Mouse (Mus musculus): Measurements from ENCODE around the gene Adgrb2. TPM values are rescaled to one million over a fixed set of nuclear protein-coding genes. Genes with fewer than 3 reads are reported as not detected.

Gene Adgrb2
- total and polyA plus RNA-seq, 3 experiments: 0.08 TPM; not detected in 2

- TF ChIP-seq MAX (IDR thresholded peaks at IDR 0.05; ENCODE audit: low read length): no peak
- no peak for TF ChIP-seq NRF1 (IDR thresholded peaks at IDR 0.05; ENCODE audit: low read depth, low read length)
- no peak for TF ChIP-seq CHD1 (IDR thresholded peaks at IDR 0.05; ENCODE audit: low read depth, low read length)
- no peak for TF ChIP-seq GABPA (IDR thresholded peaks at IDR 0.05; ENCODE audit: insufficient replicate concordance, low read depth, low read length)
- TF ChIP-seq PAX5 (IDR thresholded peaks at IDR 0.05; ENCODE audit: low read length): no peak
- TF ChIP-seq HCFC1 (IDR thresholded peaks at IDR 0.05; ENCODE audit: low read depth, low read length): no peak
- no peak for TF ChIP-seq MAZ (IDR thresholded peaks at IDR 0.05; ENCODE audit: low read depth, low read length)
- TF ChIP-seq IRF4 (IDR thresholded peaks at IDR 0.05; ENCODE audit: low read depth, low read length): no peak
- TF ChIP-seq NELFE (IDR thresholded peaks at IDR 0.05; ENCODE audit: low read depth, low read length): peak; percentile 50; the same call in 1 of the 2 replicates
- TF ChIP-seq ZMIZ1 (IDR thresholded peaks at IDR 0.05; ENCODE audit: low read depth, low read length): no peak
- TF ChIP-seq BHLHE40 (IDR thresholded peaks at IDR 0.05; ENCODE audit: low read depth, low read length): no peak
- no peak for TF ChIP-seq UBTF (IDR thresholded peaks at IDR 0.05; ENCODE audit: low read depth, low read length)
- no peak for TF ChIP-seq MEF2A (IDR thresholded peaks at IDR 0.05; ENCODE audit: borderline replicate concordance, low read depth, low read length)
- TF ChIP-seq USF2 (conservative IDR thresholded peaks at IDR 0.05; ENCODE audit: low read depth, low read length): no peak
- TF ChIP-seq E2F4 (IDR thresholded peaks at IDR 0.05; ENCODE audit: insufficient replicate concordance, low read depth, low read length): no peak
- TF ChIP-seq RCOR1 (conservative IDR thresholded peaks at IDR 0.05; ENCODE audit: low read depth, low read length): no peak
These were observed 82.1 kb downstream of the Adgrb2 start (continued) for GRCm38 (mm10) chr4:130066816-130067215.

GRCm38 (mm10) chr4:130070523-130070922, 85.9 kb downstream of the Adgrb2 start:
- Histone ChIP-seq H3K36me3 (replicated peaks in 1 of 2; ENCODE audit: control insufficient read depth in 1 of 2, insufficient read depth in 1 of 2, low read length in 1 of 2) (no peaks in the 10 kb centered on the region), H3K9ac (ENCODE audit: insufficient read depth, low read depth) (no peak overlapping the region), H3K4me1 (ENCODE audit: control insufficient read depth in 1 of 2, insufficient read depth in 2 of 2) (no peaks in the 10 kb centered on the region), H3K79me2 (replicated peaks; ENCODE audit: control insufficient read depth, extremely low read depth, insufficient read depth, poor library complexity, severe bottlenecking) (no peaks in the 10 kb centered on the region), H3K4me2 (ENCODE audit: insufficient read depth, low read depth, poor library complexity, severe bottlenecking) (no peak overlapping the region), H3K27ac (ENCODE audit: insufficient read depth, low read depth) (no peak overlapping the region), H3K27me3 (replicated peaks) (peaks cover 72% of the 10 kb centered on the region), H3K9me3 (replicated peaks; ENCODE audit: low read length) (peaks cover 6% of the 10 kb centered on the region), H3K4me3 (replicated peaks in 1 of 3; ENCODE audit: low read depth in 2 of 3, low read length in 2 of 3, poor library complexity in 1 of 3) (no peak overlapping the region)
- dilution Hi-C loops (cut with MboI; ENCODE audit: extremely low pct_ligation_motif_present, extremely low pct_unique_long_range_greater_than_20kb, low sequenced_read_pairs): no loop called here
- no peak for TF ChIP-seq HCFC1 (IDR thresholded peaks at IDR 0.05; ENCODE audit: low read depth, low read length)
- TF ChIP-seq MEF2A (IDR thresholded peaks at IDR 0.05; ENCODE audit: borderline replicate concordance, low read depth, low read length): no peak
- TF ChIP-seq UBTF (IDR thresholded peaks at IDR 0.05; ENCODE audit: low read depth, low read length): no peak
- no peak for DNase-seq (ENCODE audit: extremely low read depth)
- in situ Hi-C loops (cut with MboI; ENCODE audit: low pct_ligation_motif_present, low pct_unique_long_range_greater_than_20kb, low sequenced_read_pairs): no loop called here

GRCm38 (mm10) chr4:130071758-130072157, 87.1 kb downstream of the Adgrb2 start:
- Histone ChIP-seq H3K79me2 (replicated peaks; ENCODE audit: control insufficient read depth, extremely low read depth, insufficient read depth, poor library complexity, severe bottlenecking) (no peaks in the 10 kb centered on the region), H3K27ac (ENCODE audit: insufficient read depth, low read depth) (no peak overlapping the region), H3K27me3 (replicated peaks) (peaks cover 79% of the 10 kb centered on the region), H3K4me1 (ENCODE audit: control insufficient read depth in 1 of 2, insufficient read depth in 2 of 2) (no peaks in the 10 kb centered on the region), H3K36me3 (replicated peaks in 1 of 2; ENCODE audit: control insufficient read depth in 1 of 2, insufficient read depth in 1 of 2, low read length in 1 of 2) (no peaks in the 10 kb centered on the region), H3K4me3 (replicated peaks in 1 of 3; ENCODE audit: low read depth in 2 of 3, low read length in 2 of 3, poor library complexity in 1 of 3) (no peak overlapping the region), H3K9ac (ENCODE audit: insufficient read depth, low read depth) (no peak overlapping the region), H3K9me3 (replicated peaks; ENCODE audit: low read length) (peaks cover 6% of the 10 kb centered on the region), H3K4me2 (ENCODE audit: insufficient read depth, low read depth, poor library complexity, severe bottlenecking) (no peak overlapping the region)
- dilution Hi-C loops (cut with MboI; ENCODE audit: extremely low pct_ligation_motif_present, extremely low pct_unique_long_range_greater_than_20kb, low sequenced_read_pairs): no loop called here
- TF ChIP-seq JUN (IDR thresholded peaks at IDR 0.05; ENCODE audit: insufficient read depth, low read depth, low read length): no peak
- no peak for TF ChIP-seq CHD2 (IDR thresholded peaks at IDR 0.05; ENCODE audit: low read length)
- TF ChIP-seq POLR2AphosphoS2 (IDR thresholded peaks at IDR 0.05; ENCODE audit: low read depth, low read length): no peak
- TF ChIP-seq ZNF384 (IDR thresholded peaks at IDR 0.05; ENCODE audit: low read depth, low read length): no peak
- no peak for TF ChIP-seq GABPA (IDR thresholded peaks at IDR 0.05; ENCODE audit: insufficient replicate concordance, low read depth, low read length)
- TF ChIP-seq MAFK (IDR thresholded peaks at IDR 0.05; ENCODE audit: insufficient replicate concordance, low read length): no peak
- no peak for TF ChIP-seq TBP (conservative IDR thresholded peaks at IDR 0.05; ENCODE audit: low read depth, low read length)
- no peak for TF ChIP-seq NRF1 (IDR thresholded peaks at IDR 0.05; ENCODE audit: low read depth, low read length)
- TF ChIP-seq MAZ (IDR thresholded peaks at IDR 0.05; ENCODE audit: low read depth, low read length): no peak
- TF ChIP-seq KAT2A (IDR thresholded peaks at IDR 0.05; ENCODE audit: insufficient replicate concordance, low read length): no peak
- TF ChIP-seq CTCF (conservative IDR thresholded peaks at IDR 0.05 in 1 of 2, IDR thresholded peaks at IDR 0.05 in 1 of 2; ENCODE audit: low read depth in 2 of 2, low read length in 2 of 2): no peak
- TF ChIP-seq POLR2A (IDR thresholded peaks at IDR 0.05; ENCODE audit: low read depth, low read length): no peak
- no peak for TF ChIP-seq RAD21 (IDR thresholded peaks at IDR 0.05; ENCODE audit: low read depth, low read length)
- TF ChIP-seq HCFC1 (IDR thresholded peaks at IDR 0.05; ENCODE audit: low read depth, low read length): no peak
- no peak for DNase-seq (ENCODE audit: extremely low read depth)
- in situ Hi-C loops (cut with MboI; ENCODE audit: low pct_ligation_motif_present, low pct_unique_long_range_greater_than_20kb, low sequenced_read_pairs): no loop called here

Data from CH12.LX (cell line).